Mouse (Mus musculus): Measurements from ENCODE around the gene Lrrtm4. TPM values are rescaled to one million over a fixed set of nuclear protein-coding genes. Genes with fewer than 3 reads are reported as not detected.

Lrrtm4 gene
- total RNA-seq, 1 experiment = not detected

DNA sequence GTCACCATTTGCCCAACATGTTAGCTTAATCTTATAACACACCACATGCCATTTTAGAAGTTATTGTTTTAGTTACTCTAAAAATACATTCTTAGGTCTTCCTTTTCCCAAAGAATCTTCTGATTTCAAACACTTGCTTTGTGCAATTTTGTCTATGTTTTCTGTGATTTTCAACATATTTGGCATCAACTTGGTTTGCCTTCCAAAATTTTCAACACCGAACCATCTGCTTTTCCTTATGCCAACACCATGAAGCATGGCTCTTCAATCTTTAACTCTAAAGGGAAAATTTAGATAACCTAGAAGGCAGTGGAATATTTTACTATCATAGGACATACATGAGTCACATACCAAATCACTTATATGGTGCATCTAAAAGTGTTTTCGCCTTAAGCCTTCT, 59.3 kb downstream of the Lrrtm4 start:
- no peak for DNase-seq (ENCODE audit: low read depth, low spot score)
- Histone ChIP-seq H3K36me3 (ENCODE audit: control insufficient read depth, insufficient read depth, low read length, poor library complexity, severe bottlenecking) (no peaks in the 10 kb centered on the region), H3K9ac (ENCODE audit: insufficient read depth, low read depth, low read length, poor library complexity, severe bottlenecking) (no peak overlapping the region), H3K27ac (ENCODE audit: insufficient read depth, low read depth, low read length, poor library complexity, severe bottlenecking) (no peak overlapping the region), H3K4me3 (ENCODE audit: insufficient read depth in 1 of 2, low read depth in 1 of 2, low read length in 2 of 2, poor library complexity in 1 of 2, severe bottlenecking in 1 of 2) (no peak overlapping the region), H3K4me1 (ENCODE audit: control insufficient read depth in 2 of 2, insufficient read depth in 2 of 2, low read length in 2 of 2, poor library complexity in 1 of 2) (no peaks in the 10 kb centered on the region), H3K9me3 (ENCODE audit: control insufficient read depth, insufficient read depth, low read depth, low read length) (no peaks in the 10 kb centered on the region)
- in situ Hi-C loops (cut with MboI; ENCODE audit: low sequenced_read_pairs in 2 of 2, unreplicated experiment in 2 of 2) = no loop called here
- no peak for TF ChIP-seq HCFC1 (IDR thresholded peaks at IDR 0.05; ENCODE audit: borderline replicate concordance, insufficient read depth, low read length)
- TF ChIP-seq MAFK (IDR thresholded peaks at IDR 0.05; ENCODE audit: insufficient read depth, low read depth, low read length) = no peak
- no peak for TF ChIP-seq ZC3H11A (IDR thresholded peaks at IDR 0.05; ENCODE audit: borderline replicate concordance, low read depth, low read length)
- no peak for TF ChIP-seq CHD2 (IDR thresholded peaks at IDR 0.05; ENCODE audit: low read depth, low read length)
- no peak for TF ChIP-seq ZNF384 (IDR thresholded peaks at IDR 0.05; ENCODE audit: low read depth, low read length)

DNA sequence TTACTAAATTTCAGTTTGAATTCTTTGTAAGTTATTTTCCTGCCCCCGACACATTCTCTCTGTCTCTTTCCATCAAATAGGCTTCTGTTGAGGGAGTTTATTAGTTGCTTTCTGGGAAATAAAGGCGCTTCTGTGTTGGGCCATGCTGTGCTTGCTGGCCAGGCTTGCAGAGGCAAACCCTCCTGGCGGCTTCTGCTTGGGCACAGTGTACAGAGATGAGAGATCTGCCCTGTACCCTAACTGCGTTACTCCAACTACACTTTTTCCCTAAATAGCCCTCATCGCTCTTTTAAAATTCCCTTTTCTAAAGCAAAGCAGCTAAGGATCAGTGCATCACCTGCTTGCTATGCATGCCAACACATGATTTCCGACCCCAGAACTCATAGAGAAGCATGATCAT, 60.6 kb downstream of the Lrrtm4 start:
- TF ChIP-seq ZNF384 (IDR thresholded peaks at IDR 0.05; ENCODE audit: low read depth, low read length) (no peak), ZC3H11A (IDR thresholded peaks at IDR 0.05; ENCODE audit: borderline replicate concordance, low read depth, low read length) (no peak), HCFC1 (IDR thresholded peaks at IDR 0.05; ENCODE audit: borderline replicate concordance, insufficient read depth, low read length) (no peak), MAFK (IDR thresholded peaks at IDR 0.05; ENCODE audit: insufficient read depth, low read depth, low read length) (no peak), CHD2 (IDR thresholded peaks at IDR 0.05; ENCODE audit: low read depth, low read length) (no peak)
- Histone ChIP-seq H3K9me3 (ENCODE audit: control insufficient read depth, insufficient read depth, low read depth, low read length) (no peaks in the 10 kb centered on the region), H3K36me3 (ENCODE audit: control insufficient read depth, insufficient read depth, low read length, poor library complexity, severe bottlenecking) (no peaks in the 10 kb centered on the region), H3K9ac (ENCODE audit: insufficient read depth, low read depth, low read length, poor library complexity, severe bottlenecking) (no peak overlapping the region), H3K27ac (ENCODE audit: insufficient read depth, low read depth, low read length, poor library complexity, severe bottlenecking) (no peak overlapping the region), H3K4me3 (ENCODE audit: insufficient read depth in 1 of 2, low read depth in 1 of 2, low read length in 2 of 2, poor library complexity in 1 of 2, severe bottlenecking in 1 of 2) (no peak overlapping the region), H3K4me1 (ENCODE audit: control insufficient read depth in 2 of 2, insufficient read depth in 2 of 2, low read length in 2 of 2, poor library complexity in 1 of 2) (no peaks in the 10 kb centered on the region)
- no peak for DNase-seq (ENCODE audit: low read depth, low spot score)
- in situ Hi-C loops (cut with MboI; ENCODE audit: low sequenced_read_pairs in 2 of 2, unreplicated experiment in 2 of 2) = no loop called here

DNA sequence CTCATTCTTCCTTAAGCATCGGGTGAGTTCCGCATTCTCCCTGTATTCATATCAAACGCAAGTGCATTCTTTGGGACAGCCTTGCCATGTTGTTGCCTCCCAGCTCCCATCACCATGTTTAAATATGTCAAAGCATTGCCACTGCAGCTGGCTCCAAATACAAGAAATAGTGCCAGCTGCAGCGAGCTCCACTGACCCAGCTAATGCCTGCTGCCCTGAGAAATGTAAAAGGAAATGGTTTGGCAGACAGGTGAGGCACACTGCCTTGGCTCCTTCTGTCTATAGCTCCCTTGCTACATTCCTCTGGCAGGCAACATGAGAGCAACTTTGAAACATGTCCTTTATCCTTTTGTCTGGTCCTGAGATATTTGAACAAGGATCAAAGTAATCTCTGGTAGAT, 76.2 kb downstream of the Lrrtm4 start:
- Histone ChIP-seq H3K36me3 (ENCODE audit: control insufficient read depth, insufficient read depth, low read length, poor library complexity, severe bottlenecking) (no peaks in the 10 kb centered on the region), H3K4me3 (ENCODE audit: insufficient read depth in 1 of 2, low read depth in 1 of 2, low read length in 2 of 2, poor library complexity in 1 of 2, severe bottlenecking in 1 of 2) (no peak overlapping the region), H3K27ac (ENCODE audit: insufficient read depth, low read depth, low read length, poor library complexity, severe bottlenecking) (no peak overlapping the region), H3K9ac (ENCODE audit: insufficient read depth, low read depth, low read length, poor library complexity, severe bottlenecking) (no peak overlapping the region), H3K9me3 (ENCODE audit: control insufficient read depth, insufficient read depth, low read depth, low read length) (no peaks in the 10 kb centered on the region), H3K4me1 (ENCODE audit: control insufficient read depth in 2 of 2, insufficient read depth in 2 of 2, low read length in 2 of 2, poor library complexity in 1 of 2) (no peaks in the 10 kb centered on the region)
- TF ChIP-seq HCFC1 (IDR thresholded peaks at IDR 0.05; ENCODE audit: borderline replicate concordance, insufficient read depth, low read length) (no peak), ZNF384 (IDR thresholded peaks at IDR 0.05; ENCODE audit: low read depth, low read length) (no peak), ZC3H11A (IDR thresholded peaks at IDR 0.05; ENCODE audit: borderline replicate concordance, low read depth, low read length) (no peak), MAFK (IDR thresholded peaks at IDR 0.05; ENCODE audit: insufficient read depth, low read depth, low read length) (no peak), CHD2 (IDR thresholded peaks at IDR 0.05; ENCODE audit: low read depth, low read length) (no peak)
- in situ Hi-C loops (cut with MboI; ENCODE audit: low sequenced_read_pairs in 2 of 2, unreplicated experiment in 2 of 2) = no loop called here
- no peak for DNase-seq (ENCODE audit: low read depth, low spot score)

DNA sequence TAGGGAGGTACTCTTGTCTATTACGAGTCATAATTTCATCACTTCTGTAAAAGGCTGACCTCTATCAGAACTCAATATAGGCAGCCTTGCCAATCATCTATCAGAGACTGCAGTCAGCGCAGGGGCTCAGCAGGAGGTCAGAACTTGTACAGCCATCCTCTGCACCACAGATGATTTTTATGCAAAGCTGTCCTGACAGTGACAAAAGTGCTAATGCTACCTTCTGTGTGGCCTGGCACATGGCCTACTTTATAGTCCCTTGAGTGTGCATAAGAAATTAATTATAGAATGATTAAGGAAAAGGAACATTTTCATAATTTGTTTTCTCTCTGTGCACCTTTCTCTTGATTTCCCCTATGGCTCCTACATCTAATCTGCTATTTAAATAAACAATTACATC, 86.7 kb downstream of the Lrrtm4 start:
- Histone ChIP-seq H3K27ac (ENCODE audit: insufficient read depth, low read depth, low read length, poor library complexity, severe bottlenecking) (no peak overlapping the region), H3K9ac (ENCODE audit: insufficient read depth, low read depth, low read length, poor library complexity, severe bottlenecking) (no peak overlapping the region), H3K36me3 (ENCODE audit: control insufficient read depth, insufficient read depth, low read length, poor library complexity, severe bottlenecking) (no peaks in the 10 kb centered on the region), H3K4me1 (ENCODE audit: control insufficient read depth in 2 of 2, insufficient read depth in 2 of 2, low read length in 2 of 2, poor library complexity in 1 of 2) (no peaks in the 10 kb centered on the region), H3K4me3 (ENCODE audit: insufficient read depth in 1 of 2, low read depth in 1 of 2, low read length in 2 of 2, poor library complexity in 1 of 2, severe bottlenecking in 1 of 2) (no peak overlapping the region), H3K9me3 (ENCODE audit: control insufficient read depth, insufficient read depth, low read depth, low read length) (no peaks in the 10 kb centered on the region)
- no peak for TF ChIP-seq ZC3H11A (IDR thresholded peaks at IDR 0.05; ENCODE audit: borderline replicate concordance, low read depth, low read length)
- TF ChIP-seq HCFC1 (IDR thresholded peaks at IDR 0.05; ENCODE audit: borderline replicate concordance, insufficient read depth, low read length) = no peak
- TF ChIP-seq ZNF384 (IDR thresholded peaks at IDR 0.05; ENCODE audit: low read depth, low read length) = no peak
- no peak for TF ChIP-seq CHD2 (IDR thresholded peaks at IDR 0.05; ENCODE audit: low read depth, low read length)
- no peak for TF ChIP-seq MAFK (IDR thresholded peaks at IDR 0.05; ENCODE audit: insufficient read depth, low read depth, low read length)
- no peak for DNase-seq (ENCODE audit: low read depth, low spot score)
- in situ Hi-C loops (cut with MboI; ENCODE audit: low sequenced_read_pairs in 2 of 2, unreplicated experiment in 2 of 2) = no loop called here

DNA sequence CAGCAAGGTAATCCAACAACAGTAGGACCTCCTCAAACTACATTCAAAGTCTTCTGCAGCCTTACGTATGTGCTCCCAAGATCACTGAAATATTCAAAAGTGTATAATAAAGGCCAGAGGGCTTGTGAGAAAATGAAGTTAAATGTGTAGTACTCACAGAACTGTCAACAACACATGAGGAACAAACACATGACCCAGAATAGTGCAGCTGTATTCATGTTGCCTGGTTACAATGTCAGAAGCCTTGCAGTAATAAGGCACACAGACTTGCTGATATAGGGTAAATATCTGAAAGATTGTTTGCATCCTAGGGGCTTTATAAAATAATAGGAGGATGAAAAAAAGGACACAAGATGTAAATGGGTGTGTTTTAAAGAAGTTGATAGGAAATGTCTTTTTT, 87.2 kb downstream of the Lrrtm4 start:
- H3K9me3 ChIP-seq (ENCODE audit: control insufficient read depth, insufficient read depth, low read depth, low read length) = no peaks in the 10 kb centered on the region
- H3K4me1 ChIP-seq (ENCODE audit: control insufficient read depth in 2 of 2, insufficient read depth in 2 of 2, low read length in 2 of 2, poor library complexity in 1 of 2) = no peaks in the 10 kb centered on the region
- DNase-seq (ENCODE audit: low read depth, low spot score) = no peak
- no peak for TF ChIP-seq ZC3H11A (IDR thresholded peaks at IDR 0.05; ENCODE audit: borderline replicate concordance, low read depth, low read length)
- no peak for TF ChIP-seq ZNF384 (IDR thresholded peaks at IDR 0.05; ENCODE audit: low read depth, low read length)
- TF ChIP-seq HCFC1 (IDR thresholded peaks at IDR 0.05; ENCODE audit: borderline replicate concordance, insufficient read depth, low read length) = no peak
- no peak for TF ChIP-seq CHD2 (IDR thresholded peaks at IDR 0.05; ENCODE audit: low read depth, low read length)
- no peak for TF ChIP-seq MAFK (IDR thresholded peaks at IDR 0.05; ENCODE audit: insufficient read depth, low read depth, low read length)
- no peaks in the 10 kb centered on the region for H3K36me3 ChIP-seq (ENCODE audit: control insufficient read depth, insufficient read depth, low read length, poor library complexity, severe bottlenecking)
- H3K27ac ChIP-seq (ENCODE audit: insufficient read depth, low read depth, low read length, poor library complexity, severe bottlenecking) = no peak overlapping the region
- in situ Hi-C loops (cut with MboI; ENCODE audit: low sequenced_read_pairs in 2 of 2, unreplicated experiment in 2 of 2) = no loop called here
- H3K4me3 ChIP-seq (ENCODE audit: insufficient read depth in 1 of 2, low read depth in 1 of 2, low read length in 2 of 2, poor library complexity in 1 of 2, severe bottlenecking in 1 of 2) = no peak overlapping the region
- no peak overlapping the region for H3K9ac ChIP-seq (ENCODE audit: insufficient read depth, low read depth, low read length, poor library complexity, severe bottlenecking)

All from ES-E14 (cell line).